Mouse (Mus musculus): Measurements from ENCODE around the gene Cyp11a1. TPM values are rescaled to one million over a fixed set of nuclear protein-coding genes. Genes with fewer than 3 reads are reported as not detected.

Cyp11a1 gene
- polyA plus RNA-seq, 1 experiment = 0.04 TPM

- H3K36me3 ChIP-seq (ENCODE audit: control insufficient read depth) = no peaks in the 10 kb centered on the region
- H3K27me3 ChIP-seq (ENCODE audit: control insufficient read depth) = peaks cover 9% of the 10 kb centered on the region
- no peak for TF ChIP-seq GATA1 (IDR thresholded peaks at IDR 0.05; ENCODE audit: low read length)
- H3K4me3 ChIP-seq (replicated peaks) = no peak overlapping the region
- H3K4me1 ChIP-seq (ENCODE audit: control insufficient read depth) = no peaks in the 10 kb centered on the region
- H3K9me3 ChIP-seq (ENCODE audit: control insufficient read depth, low read length) = no peaks in the 10 kb centered on the region
These were observed 20.9 kb upstream of the Cyp11a1 start for GRCm38 (mm10) chr9:57985304-57985703.

GRCm38 (mm10) chr9:57986293-57986692 lies 19.9 kb upstream of the Cyp11a1 start:
- H3K4me3 ChIP-seq (replicated peaks) = no peak overlapping the region
- no peaks in the 10 kb centered on the region for H3K9me3 ChIP-seq (ENCODE audit: control insufficient read depth, low read length)
- TF ChIP-seq TAL1 (IDR thresholded peaks at IDR 0.05; ENCODE audit: low read length) (no peak), GATA1 (IDR thresholded peaks at IDR 0.05; ENCODE audit: low read length) (no peak)
- peaks cover 9% of the 10 kb centered on the region for H3K27me3 ChIP-seq (ENCODE audit: control insufficient read depth)
- H3K36me3 ChIP-seq (ENCODE audit: control insufficient read depth) = no peaks in the 10 kb centered on the region
- H3K4me1 ChIP-seq (ENCODE audit: control insufficient read depth) = no peaks in the 10 kb centered on the region

- Histone ChIP-seq H3K36me3 (ENCODE audit: control insufficient read depth) (no peaks in the 10 kb centered on the region), H3K4me3 (replicated peaks) (no peak overlapping the region), H3K27me3 (ENCODE audit: control insufficient read depth) (peaks cover 9% of the 10 kb centered on the region), H3K9me3 (ENCODE audit: control insufficient read depth, low read length) (no peaks in the 10 kb centered on the region), H3K4me1 (ENCODE audit: control insufficient read depth) (no peaks in the 10 kb centered on the region)
- TF ChIP-seq TAL1 (IDR thresholded peaks at IDR 0.05; ENCODE audit: low read length) (no peak), GATA1 (IDR thresholded peaks at IDR 0.05; ENCODE audit: low read length) (no peak)
These were observed 18.1 kb upstream of the Cyp11a1 start for GRCm38 (mm10) chr9:57988098-57988497.

- peaks cover 9% of the 10 kb centered on the region for H3K27me3 ChIP-seq (ENCODE audit: control insufficient read depth)
- H3K9me3 ChIP-seq (ENCODE audit: control insufficient read depth, low read length) = no peaks in the 10 kb centered on the region
- no peak overlapping the region for H3K4me3 ChIP-seq (replicated peaks)
- no peaks in the 10 kb centered on the region for H3K4me1 ChIP-seq (ENCODE audit: control insufficient read depth)
- no peak for TF ChIP-seq TAL1 (IDR thresholded peaks at IDR 0.05; ENCODE audit: low read length)
- TF ChIP-seq GATA1 (IDR thresholded peaks at IDR 0.05; ENCODE audit: low read length) = no peak
- no peaks in the 10 kb centered on the region for H3K36me3 ChIP-seq (ENCODE audit: control insufficient read depth)
These were observed 16.9 kb upstream of the Cyp11a1 start for GRCm38 (mm10) chr9:57989309-57989708.

GRCm38 (mm10) chr9:57990438-57991110 lies 15.6 kb upstream of the Cyp11a1 start:
- no peak for TF ChIP-seq TAL1 (IDR thresholded peaks at IDR 0.05; ENCODE audit: low read length)
- no peak for TF ChIP-seq GATA1 (IDR thresholded peaks at IDR 0.05; ENCODE audit: low read length)
- Histone ChIP-seq H3K4me3 (replicated peaks) (no peak overlapping the region), H3K4me1 (ENCODE audit: control insufficient read depth) (no peaks in the 10 kb centered on the region), H3K36me3 (ENCODE audit: control insufficient read depth) (no peaks in the 10 kb centered on the region), H3K9me3 (ENCODE audit: control insufficient read depth, low read length) (no peaks in the 10 kb centered on the region), H3K27me3 (ENCODE audit: control insufficient read depth) (peaks cover 9% of the 10 kb centered on the region)

- H3K4me1 ChIP-seq (ENCODE audit: control insufficient read depth) = no peaks in the 10 kb centered on the region
- H3K27me3 ChIP-seq (ENCODE audit: control insufficient read depth) = peaks cover 15% of the 10 kb centered on the region
- TF ChIP-seq GATA1 (IDR thresholded peaks at IDR 0.05; ENCODE audit: low read length) (no peak), TAL1 (IDR thresholded peaks at IDR 0.05; ENCODE audit: low read length) (no peak)
- no peaks in the 10 kb centered on the region for H3K36me3 ChIP-seq (ENCODE audit: control insufficient read depth)
- no peaks in the 10 kb centered on the region for H3K9me3 ChIP-seq (ENCODE audit: control insufficient read depth, low read length)
- no peak overlapping the region for H3K4me3 ChIP-seq (replicated peaks)
These were observed 14.2 kb upstream of the Cyp11a1 start for GRCm38 (mm10) chr9:57992060-57992459.

- no peak overlapping the region for H3K4me3 ChIP-seq (replicated peaks)
- no peaks in the 10 kb centered on the region for H3K9me3 ChIP-seq (ENCODE audit: control insufficient read depth, low read length)
- peaks cover 5% of the 10 kb centered on the region for H3K4me1 ChIP-seq (ENCODE audit: control insufficient read depth)
- H3K36me3 ChIP-seq (ENCODE audit: control insufficient read depth) = no peaks in the 10 kb centered on the region
- peaks cover 17% of the 10 kb centered on the region for H3K27me3 ChIP-seq (ENCODE audit: control insufficient read depth)
- no peak for TF ChIP-seq GATA1 (IDR thresholded peaks at IDR 0.05; ENCODE audit: low read length)
- no peak for TF ChIP-seq TAL1 (IDR thresholded peaks at IDR 0.05; ENCODE audit: low read length)
These were observed 13.2 kb upstream of the Cyp11a1 start for GRCm38 (mm10) chr9:57992781-57993591.

- Histone ChIP-seq H3K27me3 (ENCODE audit: control insufficient read depth) (peaks cover 18% of the 10 kb centered on the region), H3K4me3 (replicated peaks) (no peak overlapping the region), H3K36me3 (ENCODE audit: control insufficient read depth) (no peaks in the 10 kb centered on the region), H3K9me3 (ENCODE audit: control insufficient read depth, low read length) (no peaks in the 10 kb centered on the region), H3K4me1 (ENCODE audit: control insufficient read depth) (peaks cover 7% of the 10 kb centered on the region)
- TF ChIP-seq GATA1 (IDR thresholded peaks at IDR 0.05; ENCODE audit: low read length) (no peak), TAL1 (IDR thresholded peaks at IDR 0.05; ENCODE audit: low read length) (no peak)
These were observed 10.9 kb upstream of the Cyp11a1 start for GRCm38 (mm10) chr9:57995282-57995681.

- Histone ChIP-seq H3K27me3 (ENCODE audit: control insufficient read depth) (peaks cover 18% of the 10 kb centered on the region), H3K36me3 (ENCODE audit: control insufficient read depth) (no peaks in the 10 kb centered on the region), H3K4me3 (replicated peaks) (no peak overlapping the region), H3K9me3 (ENCODE audit: control insufficient read depth, low read length) (no peaks in the 10 kb centered on the region), H3K4me1 (ENCODE audit: control insufficient read depth) (peaks cover 7% of the 10 kb centered on the region)
- no peak for TF ChIP-seq GATA1 (IDR thresholded peaks at IDR 0.05; ENCODE audit: low read length)
- no peak for TF ChIP-seq TAL1 (IDR thresholded peaks at IDR 0.05; ENCODE audit: low read length)
These were observed 8.6 kb upstream of the Cyp11a1 start for GRCm38 (mm10) chr9:57997511-57998031.

Measured in erythroblast, embryonic 14.5 days (primary cell).